Mouse (Mus musculus) skeletal muscle tissue, adult 2 months (tissue): ENCODE measurements around the gene Pfkm.

Source experiments
- DNase-seq: peaks from one replicate; pipeline ENCODE4 v3.0.0-alpha.2; 2012; ENCODE audit warnings: low read depth, low spot score

Pfkm gene

GRCm38 (mm10) chr15:98092372-98093120, at the start of gene Pfkm:
Gene Pfkm, plus strand, starts transcription at chr15:98092589.
- no peak for DNase-seq

- DNase-seq, result no peak
Measured at GRCm38 (mm10) chr15:98043967-98044366, 48.4 kb upstream of the Pfkm start.

GRCm38 (mm10) chr15:98044387-98044786, 48.0 kb upstream of the Pfkm start:
- DNase-seq, result no peak

GRCm38 (mm10) chr15:98048918-98049700, 43.3 kb upstream of the Pfkm start:
- no peak for DNase-seq

DNA sequence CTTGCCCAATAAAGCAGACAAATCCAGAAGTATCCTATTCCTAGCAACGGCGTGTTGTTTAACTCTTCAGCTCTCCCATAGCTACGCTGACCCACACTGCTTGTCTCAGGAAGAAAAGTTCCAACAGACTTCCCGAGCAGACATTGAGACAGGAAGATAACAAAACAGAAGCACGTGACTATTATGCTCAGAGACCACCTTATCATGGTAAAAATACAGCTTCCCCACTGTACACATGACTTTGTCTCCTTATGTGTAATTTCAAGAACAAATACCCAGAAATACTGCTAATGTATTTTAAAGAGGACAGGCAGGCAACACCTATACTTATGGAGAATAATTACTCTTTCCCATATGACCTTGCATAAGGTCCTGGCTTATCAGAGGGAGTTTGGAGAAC, 40.7 kb upstream of the Pfkm start:
- no peak for DNase-seq

GRCm38 (mm10) chr15:98055246-98055645, 37.1 kb upstream of the Pfkm start:
- DNase-seq, result no peak

DNA sequence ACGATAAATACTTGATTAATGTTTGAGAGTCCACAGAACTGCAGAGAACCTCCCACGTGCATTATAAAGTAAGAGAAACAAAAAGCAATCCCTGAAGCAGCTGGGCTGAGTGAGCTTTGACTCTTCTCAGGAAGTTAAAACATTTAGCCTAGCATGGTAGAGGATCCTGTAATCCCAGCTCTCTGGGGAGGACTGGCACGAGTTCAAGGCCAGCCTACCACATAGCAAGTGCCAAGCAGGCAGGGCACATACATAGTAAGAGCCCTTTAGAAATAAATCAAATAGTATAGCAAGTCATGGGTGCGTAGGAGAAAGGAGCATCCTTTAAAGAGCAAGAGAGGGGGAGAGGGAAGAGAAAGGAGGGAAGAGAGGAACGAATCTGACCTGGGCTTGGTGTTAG, 26.5 kb upstream of the Pfkm start:
- no peak for DNase-seq

DNA sequence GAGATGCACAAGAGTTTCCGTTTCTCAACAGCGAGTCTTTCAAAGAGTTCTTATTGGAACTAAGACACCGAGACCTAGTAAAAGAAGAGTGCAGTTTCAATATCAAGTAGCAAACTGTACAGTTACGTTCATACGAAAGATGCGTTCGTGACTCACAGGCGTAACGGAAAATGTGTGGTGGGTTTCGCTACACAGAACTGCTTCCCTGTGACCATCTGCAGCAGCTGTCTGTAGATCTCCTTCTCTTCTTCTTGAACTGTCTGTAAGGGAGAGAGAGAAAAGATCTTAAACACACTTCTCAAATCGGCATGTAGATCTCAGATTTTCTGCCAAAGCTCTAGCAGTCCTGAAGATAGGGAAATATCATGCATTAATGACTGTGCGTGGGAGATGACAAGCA, 25.8 kb upstream of the Pfkm start:
- DNase-seq, result no peak

DNA sequence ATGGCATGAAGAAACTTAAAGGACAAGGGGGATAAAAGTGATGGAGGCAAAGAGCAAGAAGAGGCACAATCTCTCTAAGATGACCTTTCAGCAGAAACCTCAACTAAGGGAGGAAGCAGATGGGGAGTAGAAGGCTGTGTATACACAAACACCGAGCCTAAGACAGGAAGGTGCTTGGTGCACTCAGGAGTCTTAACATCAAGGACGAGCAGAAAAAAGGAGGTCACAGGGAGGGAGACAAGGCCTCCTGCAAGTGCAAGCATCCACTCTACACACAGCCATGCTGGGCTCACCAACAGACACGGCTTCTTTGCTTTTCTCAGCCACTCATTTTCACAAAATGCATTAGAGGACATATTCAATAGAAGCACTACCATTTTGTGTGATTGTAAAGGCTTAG, 24.9 kb upstream of the Pfkm start:
- no peak for DNase-seq

DNA sequence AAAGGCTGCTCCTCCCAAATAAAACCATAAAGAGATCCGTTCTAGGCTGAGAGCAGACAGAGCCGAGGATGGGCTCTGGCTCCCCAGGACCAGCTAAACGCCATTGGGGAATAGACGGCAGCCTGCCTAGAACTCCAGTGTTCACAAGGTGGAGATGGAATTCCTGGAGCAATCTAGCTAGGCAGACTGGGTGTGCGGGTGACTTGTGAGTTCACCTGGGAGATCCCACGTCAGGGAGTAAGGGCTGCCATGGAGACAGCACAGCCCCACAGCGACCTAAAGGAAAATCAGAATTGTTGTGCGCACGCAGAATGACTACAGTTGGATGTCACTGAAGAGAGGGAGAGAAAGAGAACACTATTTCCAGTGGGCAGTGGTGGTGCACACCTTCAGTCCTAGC, 23.9 kb upstream of the Pfkm start:
- no peak for DNase-seq

- no peak for DNase-seq
Measured at GRCm38 (mm10) chr15:98069566-98070245, 22.7 kb upstream of the Pfkm start.

GRCm38 (mm10) chr15:98070376-98070775, 22.0 kb upstream of the Pfkm start:
- no peak for DNase-seq

GRCm38 (mm10) chr15:98074521-98074920, 17.9 kb upstream of the Pfkm start:
- peak; percentile 46 for DNase-seq

GRCm38 (mm10) chr15:98075034-98075433, 17.4 kb upstream of the Pfkm start:
- DNase-seq, result no peak

- no peak for DNase-seq
Measured at GRCm38 (mm10) chr15:98076901-98077300, 15.5 kb upstream of the Pfkm start.

GRCm38 (mm10) chr15:98088889-98089288, 3.5 kb upstream of the Pfkm start:
- no peak for DNase-seq

DNA sequence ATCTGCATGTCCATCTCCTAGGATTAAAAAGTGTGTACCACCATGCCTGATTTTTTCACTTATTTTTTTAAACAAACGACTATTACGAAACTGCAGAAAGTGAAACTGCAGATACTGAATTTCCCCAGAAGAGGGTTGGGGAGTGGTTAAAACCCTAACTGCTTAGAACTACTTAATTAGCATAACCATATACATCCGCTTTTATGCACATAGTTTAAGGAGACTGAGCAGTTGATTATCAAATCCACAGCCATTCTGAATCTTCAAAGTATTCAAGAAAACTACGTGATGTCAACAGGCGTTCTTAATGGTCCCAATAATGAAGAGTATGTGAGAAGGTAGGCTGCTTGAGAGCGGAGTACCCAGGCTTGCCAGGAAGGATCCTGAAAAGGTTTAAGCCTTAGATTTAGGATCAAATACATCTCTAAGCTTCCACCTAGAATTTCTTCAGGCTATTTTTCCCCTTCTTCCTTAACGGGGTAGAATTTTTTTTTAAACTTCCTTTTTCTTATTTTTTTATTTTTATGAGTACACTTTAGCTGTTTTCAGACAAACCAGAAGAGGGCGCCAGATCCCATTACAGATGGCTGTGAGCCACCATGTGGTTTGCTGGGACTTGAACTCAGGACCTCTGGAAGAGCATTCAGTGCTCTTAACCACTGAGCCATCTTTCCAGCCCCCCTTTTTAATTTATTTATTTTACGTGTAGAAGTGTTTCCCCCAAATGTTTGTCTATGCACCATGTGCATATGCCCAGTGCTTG, 2.8 kb upstream of the Pfkm start:
- no peak for DNase-seq

GRCm38 (mm10) chr15:98091841-98092240, 548 bp upstream of the Pfkm start:
- no peak for DNase-seq

DNA sequence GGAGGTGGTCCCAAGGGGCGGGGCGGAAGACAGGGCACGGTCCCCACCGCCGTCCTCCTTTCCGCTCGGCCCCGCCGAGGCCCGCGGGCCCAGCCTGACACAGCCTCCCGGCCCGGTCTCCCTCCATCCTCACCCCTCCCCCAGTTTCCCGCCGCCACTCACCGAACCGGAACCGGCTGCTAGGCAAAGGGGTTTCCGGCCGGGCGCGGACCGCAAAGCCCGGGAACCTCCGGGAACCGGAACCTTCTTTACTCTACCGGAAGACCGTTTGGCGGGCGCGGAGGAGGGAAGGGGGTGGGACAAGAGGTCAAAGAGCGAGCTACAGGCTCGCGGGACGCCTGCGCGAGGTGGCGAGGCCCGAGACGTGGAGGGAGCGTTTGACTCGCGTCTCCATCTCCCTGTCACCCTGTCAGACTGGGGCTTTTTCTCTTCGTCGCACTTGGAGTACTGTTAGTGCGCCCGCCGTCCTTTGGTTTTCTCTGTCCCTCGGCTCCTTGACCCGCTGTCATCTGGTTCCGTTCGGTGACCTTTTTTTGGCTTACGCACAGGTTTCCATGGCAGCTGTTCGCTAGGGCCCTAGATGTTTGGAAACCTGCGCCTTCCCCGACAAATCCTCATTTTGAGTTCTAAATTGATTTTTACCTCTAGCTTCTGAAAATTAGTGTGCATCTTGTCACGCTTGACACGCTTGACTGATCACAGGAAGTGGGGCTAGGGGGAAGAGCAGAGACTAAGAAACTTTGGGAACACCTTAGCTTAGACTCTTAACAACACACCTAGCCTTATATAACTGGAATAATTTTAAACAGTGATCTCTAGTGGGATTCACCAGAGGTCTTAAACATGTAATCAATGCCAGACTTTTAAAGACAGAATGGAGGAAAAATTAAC, 977 bp downstream of the Pfkm start, which contains the start of gene Senp1:
TSS of gene Senp1 (minus strand) at position 624 of the 891 bp plus-strand sequence.
- peak; percentile 84 for DNase-seq

DNA sequence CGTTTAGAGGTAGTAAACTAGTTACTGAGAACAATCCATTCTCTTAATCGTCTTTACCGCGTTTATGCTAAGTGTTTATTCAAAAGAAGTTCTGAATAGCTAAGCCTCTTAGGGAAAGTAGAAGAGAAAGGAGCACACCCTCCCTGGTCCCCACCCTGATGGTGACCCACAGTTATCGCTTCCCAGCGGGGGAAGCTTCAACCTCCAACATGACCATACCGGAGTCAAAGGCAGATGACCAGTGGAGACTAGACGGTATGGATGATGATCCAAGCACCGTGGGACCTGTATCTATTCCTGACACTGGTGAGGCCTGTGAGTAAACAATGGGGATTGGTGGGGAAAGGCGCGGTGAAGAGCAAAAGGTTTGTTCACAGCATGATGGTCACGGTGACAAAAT, 2.5 kb downstream of the Pfkm start:
- DNase-seq, result no peak

DNA sequence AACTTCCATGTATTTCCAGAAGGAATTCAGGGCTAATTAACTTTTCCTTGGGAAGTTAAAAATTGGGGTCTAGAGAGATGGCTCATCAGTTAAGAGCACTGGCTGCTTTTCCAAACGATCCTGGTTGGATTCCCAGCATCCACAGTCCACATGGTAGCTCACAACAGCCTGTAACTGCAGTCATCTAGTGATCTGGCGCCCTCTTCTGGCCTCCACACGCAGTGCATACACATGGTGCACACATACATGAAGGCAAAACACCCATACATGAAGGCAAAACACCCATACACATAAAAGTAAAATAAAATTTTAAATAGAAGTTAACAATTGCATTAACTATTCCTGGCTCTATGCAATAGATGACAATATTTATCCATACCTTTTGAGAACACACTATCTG, 4.6 kb downstream of the Pfkm start:
- DNase-seq, result no peak
